Mouse (Mus musculus): ENCODE results near the gene Abcd3.
A peak's percentile ranks its signal among the peaks of the same experiment; 100 is the strongest.

DNA sequence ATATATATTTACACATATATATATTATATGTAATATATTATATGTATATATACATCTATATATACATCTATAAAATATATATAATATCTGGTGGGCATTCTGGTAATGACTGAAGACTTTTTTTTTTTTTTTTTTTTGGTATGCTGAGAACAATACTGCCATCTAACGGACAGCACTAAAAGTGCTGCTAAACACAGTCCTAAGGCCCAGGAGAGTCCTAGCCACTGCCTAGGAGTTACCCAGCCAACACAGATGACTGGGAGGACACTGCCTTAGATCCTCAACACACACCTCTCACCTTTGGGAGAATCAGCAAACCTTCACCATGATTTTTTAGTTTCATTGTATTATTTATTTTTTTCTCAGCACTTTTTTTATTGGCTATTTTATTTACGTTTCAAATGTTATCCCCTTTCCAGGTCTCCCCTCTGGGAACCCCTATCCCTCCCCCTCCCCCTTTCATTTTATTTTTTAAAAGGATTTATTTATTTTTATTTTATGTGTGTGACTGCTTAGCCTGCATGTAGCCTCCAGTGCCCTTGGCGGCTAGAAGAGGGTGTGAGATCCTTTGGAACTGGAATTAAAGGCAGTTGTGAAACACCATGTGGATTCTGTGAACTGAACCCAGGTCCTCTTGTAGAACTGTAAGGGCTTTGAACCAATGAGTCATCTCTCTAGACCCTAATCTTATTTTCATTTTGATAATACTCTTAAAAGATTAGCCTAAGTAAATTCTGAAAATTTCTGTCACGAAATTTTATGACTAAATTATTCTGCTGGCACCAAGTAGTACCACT, 52.8 kb downstream of the Abcd3 start:
- peak; percentile 53 for TF ChIP-seq CTCF (IDR thresholded peaks at IDR 0.05; ENCODE audit: low read depth)
- TF ChIP-seq EP300 (IDR thresholded peaks at IDR 0.05; ENCODE audit: low read depth): no peak
